Mouse (Mus musculus) brown adipose tissue, adult 24 weeks (tissue): Measurements from ENCODE around the gene Gm26661. TPM values are rescaled to one million over a fixed set of nuclear protein-coding genes. Genes with fewer than 3 reads are reported as not detected.

Experiments used
- H3K27ac ChIP-seq: fragments of 200-500 bp; replicated peaks from 2 replicates; pipeline ENCODE4 v1.5.1; 2012; ENCODE audit warnings: low read depth, mild to moderate bottlenecking, low read length
- H3K4me1 ChIP-seq: fragments of 200-500 bp; 2 replicates; pipeline ENCODE4 v1.6.1; 2012; ENCODE audit warnings: low read length, mixed read lengths; ENCODE audit not compliant: control insufficient read depth, insufficient read depth, insufficient read length
- H3K4me3 ChIP-seq: fragments of 200-500 bp; 2 replicates; pipeline ENCODE4 v1.5.1; 2012; ENCODE audit warnings: low read depth, mild to moderate bottlenecking, low read length, moderate library complexity; ENCODE audit not compliant: insufficient read depth
- polyA plus RNA-seq: library from polyadenylated mRNA; stranded (reverse); fragments of >200 nt; gene quantifications from 2 replicates; pipeline ENCODE4 v1.2.4, GENCODE M21; 2012; ENCODE audit not compliant: missing spikeins, insufficient read depth, insufficient read length

The Gm26661 gene
- polyA plus RNA-seq, 1 experiment: not detected

- H3K4me1 ChIP-seq: peaks cover 16% of the 10 kb centered on the region
- peak overlapping the region; percentile 50 for H3K27ac ChIP-seq
- H3K4me3 ChIP-seq: no peak overlapping the region
Measured at GRCm38 (mm10) chr14:7808501-7808981, 17.2 kb downstream of the Gm26661 start.

DNA sequence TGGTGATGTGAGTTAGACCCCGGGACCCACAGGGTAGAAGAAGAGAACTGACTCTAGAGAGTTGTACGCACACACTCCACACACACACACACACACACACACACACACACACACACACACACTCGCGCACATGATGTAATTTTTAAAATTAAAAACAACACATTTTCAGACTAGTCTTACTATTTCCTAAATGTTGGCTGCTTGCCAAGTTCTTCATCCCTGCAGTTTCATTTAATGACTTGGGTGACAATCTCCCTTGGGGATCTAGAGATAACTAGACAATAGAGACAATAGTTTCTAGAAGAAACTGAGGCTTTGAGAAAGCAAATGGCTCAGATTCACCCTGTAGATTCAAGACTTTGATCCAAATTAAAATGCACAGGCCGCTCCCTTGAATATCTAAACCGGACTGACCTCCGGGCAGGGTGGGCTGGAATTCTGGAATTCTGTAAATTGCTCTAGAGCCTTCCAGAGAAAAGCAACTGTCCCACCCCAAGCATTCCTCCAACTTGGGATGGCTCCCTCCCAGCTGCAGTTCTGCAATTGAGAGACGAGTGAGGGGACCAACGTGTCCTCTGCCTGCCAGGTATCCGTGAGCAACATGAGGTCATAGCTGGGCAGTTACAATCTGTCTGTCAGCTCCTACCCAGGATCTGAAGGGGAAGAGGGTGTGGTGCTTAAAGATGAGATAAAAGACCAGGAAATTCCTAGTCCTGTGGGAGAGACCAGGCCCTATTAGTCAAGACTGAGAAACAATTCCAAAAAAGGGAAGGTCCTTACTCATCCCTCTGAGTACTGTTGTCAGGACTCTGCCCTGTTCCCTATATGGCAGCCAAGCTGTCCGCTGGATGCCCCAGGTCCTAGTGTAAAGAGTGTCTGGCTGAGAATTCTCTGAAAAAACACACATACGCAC, 17.9 kb downstream of the Gm26661 start:
- Histone ChIP-seq H3K4me3 (no peak overlapping the region), H3K4me1 (peaks cover 16% of the 10 kb centered on the region), H3K27ac (peak overlapping the region; percentile 52)

DNA sequence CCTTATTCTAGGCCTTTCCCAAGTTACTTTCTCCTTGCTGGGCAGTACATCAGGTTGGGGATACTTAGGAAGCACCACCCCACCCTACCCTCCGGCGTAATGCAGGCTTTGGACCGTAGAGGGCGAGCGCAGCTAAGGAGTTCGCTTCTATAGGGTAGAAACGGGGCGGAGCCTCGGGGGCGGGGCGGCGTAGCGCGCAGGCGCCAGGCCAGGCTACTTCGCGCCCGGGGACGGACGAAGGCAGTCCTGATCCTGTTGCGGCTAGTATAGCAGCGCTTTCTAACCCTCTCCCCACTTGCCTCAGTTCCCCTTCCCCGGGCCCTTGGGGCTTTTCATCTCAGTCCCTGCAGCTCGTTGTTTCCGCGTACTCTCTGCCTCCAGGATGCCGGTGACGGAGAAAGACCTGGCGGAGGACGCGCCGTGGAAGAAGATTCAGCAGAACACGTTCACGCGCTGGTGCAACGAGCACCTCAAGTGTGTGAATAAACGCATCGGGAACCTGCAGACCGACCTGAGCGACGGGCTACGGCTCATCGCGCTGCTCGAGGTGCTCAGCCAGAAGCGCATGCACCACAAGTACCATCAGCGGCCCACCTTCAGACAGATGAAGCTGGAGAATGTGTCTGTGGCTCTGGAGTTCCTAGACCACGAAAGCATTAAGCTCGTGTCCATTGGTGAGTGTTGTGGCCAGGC, 26.5 kb downstream of the Gm26661 start, which contains the start of gene Flnb:
Flnb (plus strand) TSS at position 188 of the 693 bp plus-strand sequence.
- Histone ChIP-seq H3K4me1 (peaks cover 22% of the 10 kb centered on the region), H3K27ac (peak within 1 kb of the TSS; percentile 91), H3K4me3 (peak within 1 kb of the TSS; percentile 84)

- peaks cover 23% of the 10 kb centered on the region for H3K4me1 ChIP-seq
- peak overlapping the region; percentile 84 for H3K4me3 ChIP-seq
- peak overlapping the region; percentile 91 for H3K27ac ChIP-seq
Measured at GRCm38 (mm10) chr14:7818463-7819121, 27.2 kb downstream of the Gm26661 start.

DNA sequence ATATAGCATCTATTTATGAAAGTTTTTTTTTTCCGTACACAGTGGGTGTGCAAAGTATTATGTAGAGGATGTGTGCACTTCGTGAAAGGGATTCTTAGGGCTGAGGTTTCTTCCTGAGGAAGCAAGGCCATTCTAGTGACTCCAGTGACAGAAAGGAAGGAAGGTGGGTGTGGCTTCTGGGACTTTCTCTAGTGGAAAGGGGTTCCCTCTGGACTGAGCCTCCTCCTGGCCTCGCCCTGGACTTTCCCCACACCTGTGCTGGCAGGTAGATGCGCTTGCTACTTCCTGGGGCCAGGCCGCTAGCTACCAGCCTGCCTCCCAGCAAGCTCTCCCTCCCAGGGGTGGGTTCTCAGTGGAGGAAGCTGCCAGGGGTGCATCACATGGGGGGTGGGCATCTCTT, 28.1 kb downstream of the Gm26661 start:
- peaks cover 27% of the 10 kb centered on the region for H3K4me1 ChIP-seq
- peak overlapping the region; percentile 91 for H3K27ac ChIP-seq
- peak overlapping the region; percentile 84 for H3K4me3 ChIP-seq

- Histone ChIP-seq H3K4me3 (no peak overlapping the region), H3K4me1 (peaks cover 44% of the 10 kb centered on the region), H3K27ac (no peak overlapping the region)
Measured at GRCm38 (mm10) chr14:7821341-7821740, 30.0 kb downstream of the Gm26661 start.

DNA sequence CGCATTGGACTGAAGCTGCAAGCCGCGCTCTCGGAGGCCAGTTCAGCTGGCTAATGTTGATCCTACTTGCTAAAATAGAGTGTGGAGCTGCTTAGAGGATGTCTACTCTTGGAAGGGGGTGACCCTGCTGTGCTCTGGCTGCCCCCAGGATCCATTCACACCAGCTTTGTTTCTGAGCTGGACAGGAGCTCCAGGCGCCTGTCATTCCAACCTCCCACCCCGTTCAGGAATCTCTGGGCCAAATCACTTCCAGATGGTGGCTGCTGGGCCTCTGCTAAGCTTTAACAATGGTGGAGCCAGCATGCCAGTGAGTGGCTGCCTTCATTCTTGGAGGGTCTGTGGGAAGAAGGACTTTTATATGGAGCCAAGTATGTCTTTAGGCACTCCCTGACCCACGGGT, 31.3 kb downstream of the Gm26661 start:
- Histone ChIP-seq H3K4me3 (no peak overlapping the region), H3K27ac (peak overlapping the region; percentile 7; the same call in 1 of the 2 replicates), H3K4me1 (peaks cover 52% of the 10 kb centered on the region)

DNA sequence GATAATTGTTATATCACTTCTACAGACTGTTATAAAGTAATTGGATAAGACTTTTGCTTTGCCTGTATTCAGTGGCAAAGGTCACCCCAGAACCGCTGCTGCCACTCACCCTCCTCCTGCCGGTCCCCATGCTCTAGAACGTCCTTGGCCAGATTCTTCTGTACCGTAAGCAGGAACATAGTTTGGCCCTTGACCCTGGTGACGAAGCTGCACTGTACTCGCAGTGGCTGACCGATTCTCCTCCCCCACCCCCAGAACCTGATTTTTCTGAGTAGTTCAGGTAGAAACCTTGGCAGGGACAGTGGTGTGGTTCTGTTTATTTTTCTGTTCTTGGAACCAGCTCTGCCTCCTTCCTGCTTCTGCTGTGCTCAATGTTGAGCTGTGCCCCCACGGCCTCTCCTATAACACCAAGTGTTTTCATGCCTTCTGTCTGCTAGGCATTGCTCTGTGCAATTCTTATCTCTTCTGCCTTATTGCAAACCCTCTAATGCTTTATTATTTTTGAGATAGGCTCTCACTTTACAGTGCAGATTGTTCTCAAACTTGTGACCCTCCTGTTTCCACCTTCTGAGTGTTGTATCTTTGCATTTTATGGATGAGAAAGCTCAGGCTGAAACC, 33.4 kb downstream of the Gm26661 start:
- Histone ChIP-seq H3K4me1 (peaks cover 56% of the 10 kb centered on the region), H3K27ac (peak overlapping the region; percentile 64)

DNA sequence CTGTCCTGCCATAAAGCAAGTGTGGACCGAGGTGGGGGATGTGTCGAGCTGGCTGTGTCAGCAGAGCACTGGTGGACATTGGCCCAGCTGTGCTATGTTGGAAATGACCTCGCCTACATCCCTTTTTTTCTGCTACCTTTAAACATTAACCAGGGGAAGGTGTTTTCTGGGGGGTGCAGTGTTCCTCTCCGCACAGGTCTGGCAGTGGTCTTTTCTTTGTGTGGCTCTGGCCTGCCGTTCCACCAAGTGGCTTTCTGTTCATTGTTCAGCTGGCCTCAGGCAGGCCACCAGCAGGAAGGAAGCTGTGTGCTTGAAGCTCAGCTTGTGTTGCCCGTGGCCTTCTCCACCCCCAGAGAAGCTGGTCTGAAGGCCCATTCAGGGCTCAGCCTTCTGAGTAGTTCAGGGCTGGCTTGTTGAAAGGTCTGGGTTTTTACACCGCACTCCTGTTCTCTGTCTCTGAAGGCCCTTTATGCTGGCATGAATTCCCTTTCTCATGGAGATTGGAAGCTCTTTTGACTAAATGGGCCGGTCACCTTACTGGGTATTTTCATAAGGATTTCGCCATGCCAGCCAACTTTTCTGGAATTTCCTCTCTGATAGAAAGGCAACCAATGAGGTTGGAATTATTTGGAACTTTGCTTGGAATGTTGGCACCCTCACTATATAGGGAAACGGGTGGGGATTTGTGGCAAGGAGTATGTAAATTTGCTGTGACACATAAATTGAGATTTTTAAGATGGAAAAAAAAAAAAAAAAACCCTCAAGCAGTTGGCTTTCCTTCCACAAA, 35.0 kb downstream of the Gm26661 start:
- peaks cover 48% of the 10 kb centered on the region for H3K4me1 ChIP-seq
- peak overlapping the region; percentile 87 for H3K27ac ChIP-seq
- no peak overlapping the region for H3K4me3 ChIP-seq

More for the DNA sequence above, 33.4 kb downstream of the Gm26661 start:
- no peak overlapping the region for H3K4me3 ChIP-seq

GRCm38 (mm10) chr14:7829181-7829580, 37.8 kb downstream of the Gm26661 start:
- Histone ChIP-seq H3K4me1 (peaks cover 54% of the 10 kb centered on the region), H3K4me3 (no peak overlapping the region), H3K27ac (peak overlapping the region; percentile 64)

DNA sequence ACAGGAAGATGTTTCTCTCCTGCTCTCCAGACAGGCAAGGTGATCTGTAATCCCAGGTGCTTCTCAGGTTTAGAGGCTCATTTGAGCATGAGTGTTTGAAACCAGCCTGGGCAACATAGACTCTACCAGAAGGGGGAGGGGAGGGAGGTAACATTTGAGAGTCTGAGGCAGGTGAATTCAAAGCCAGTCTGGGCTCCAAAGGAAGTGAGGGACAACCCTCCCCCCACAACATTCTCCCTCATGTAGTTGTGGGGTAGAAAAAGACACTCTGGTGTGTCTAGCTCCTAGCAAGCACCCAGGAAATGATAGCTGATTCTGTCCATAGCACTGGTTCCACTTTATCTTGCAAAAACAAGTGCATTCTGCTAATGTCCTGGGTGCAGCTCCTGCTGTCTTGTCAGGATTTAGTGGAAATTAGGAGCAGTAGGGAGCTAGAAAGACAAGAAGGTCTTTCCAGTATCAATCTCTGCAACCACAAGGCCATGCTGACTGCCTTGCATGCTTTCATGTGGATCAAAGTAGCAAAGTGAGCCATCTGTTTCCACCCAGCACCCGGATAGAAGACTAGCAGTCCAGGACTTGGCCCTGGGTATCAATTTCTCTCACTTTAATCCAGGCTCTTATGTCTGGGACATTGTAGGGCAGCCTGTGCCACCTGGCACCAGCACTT, 40.5 kb downstream of the Gm26661 start:
- H3K4me1 ChIP-seq: peaks cover 30% of the 10 kb centered on the region
- H3K27ac ChIP-seq: peak overlapping the region; percentile 58
- H3K4me3 ChIP-seq: no peak overlapping the region

DNA sequence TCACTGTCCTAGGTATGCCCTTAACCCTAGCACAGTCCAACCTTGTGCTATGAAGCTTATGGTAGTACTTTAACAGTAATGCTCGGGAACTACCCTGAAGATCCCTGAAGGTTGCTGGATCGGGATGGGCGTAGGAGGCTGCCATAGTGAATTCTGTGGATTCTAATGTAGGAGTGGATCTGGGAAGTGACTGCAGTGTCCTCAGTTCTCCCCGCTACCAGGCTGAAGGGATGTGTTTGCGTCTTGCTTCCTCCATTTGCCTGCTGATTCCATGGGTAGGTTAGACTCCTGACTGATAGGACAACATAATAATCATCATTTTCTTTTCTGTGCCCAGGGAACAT, 41.0 kb downstream of the Gm26661 start:
- Histone ChIP-seq H3K4me1 (peaks cover 27% of the 10 kb centered on the region), H3K4me3 (no peak overlapping the region), H3K27ac (peak overlapping the region; percentile 58)

- H3K4me3 ChIP-seq: no peak overlapping the region
- H3K4me1 ChIP-seq: peaks cover 27% of the 10 kb centered on the region
- H3K27ac ChIP-seq: no peak overlapping the region
Measured at GRCm38 (mm10) chr14:7833458-7833857, 42.1 kb downstream of the Gm26661 start.
